Mouse (Mus musculus) testis, adult 2 months (tissue): ENCODE results near the gene Krtap5-2.

Source experiments
- CTCF ChIP-seq: fragments of 200-500 bp; IDR thresholded peaks from 2 replicates; pipeline ENCODE4 v1.5.1; 2012; ENCODE audit warnings: low read depth, mild to moderate bottlenecking, inconsistent platforms, low read length, moderate library complexity; ENCODE audit not compliant: control insufficient read depth, insufficient read depth, insufficient replicate concordance
- POLR2A ChIP-seq: fragments of 200-500 bp; IDR thresholded peaks from 2 replicates; pipeline ENCODE4 v1.6.1; 2012; ENCODE audit warnings: low read depth, mild to moderate bottlenecking, inconsistent platforms, low read length, moderate library complexity; ENCODE audit not compliant: control insufficient read depth

- no peak for TF ChIP-seq CTCF
- TF ChIP-seq POLR2A = no peak
These were observed 23.6 kb downstream of the Krtap5-2 start for GRCm38 (mm10) chr7:142152191-142152590.
